Mouse (Mus musculus): ENCODE data around the gene Unc93a. TPM values are rescaled to one million over a fixed set of nuclear protein-coding genes. Genes with fewer than 3 reads are reported as not detected.
"Not testable (repeated sequence)": the region's sequence is repeated elsewhere in the genome, so short reads cannot be mapped to it uniquely, and the experiment has no call there.

Gene Unc93a
- polyA plus RNA-seq, 1 experiment from 2014 or later, result not detected

GRCm38 (mm10) chr17:13135356-13135755 is 3.7 kb upstream of the Unc93a start:
- ATAC-seq; H3K4me3 ChIP-seq (ENCODE audit: low read length); H3K27ac ChIP-seq (ENCODE audit: low read length); H3K4me1 ChIP-seq (ENCODE audit: control insufficient read depth, insufficient read depth, low read length); H3K9me3 ChIP-seq (ENCODE audit: control insufficient read depth, low read length); H3K9ac ChIP-seq (ENCODE audit: low read depth, low read length); H3K27me3 ChIP-seq (replicated peaks; ENCODE audit: control insufficient read depth, insufficient read depth, low read length); H3K36me3 ChIP-seq (ENCODE audit: control insufficient read depth, insufficient read depth, low read length); H3K4me2 ChIP-seq (ENCODE audit: low read depth, low read length): not testable (repeated sequence)
- WGBS, result 100% methylated on average over 1 of the region's 6 CpGs

GRCm38 (mm10) chr17:13132352-13132751 is 742 bp upstream of the Unc93a start:
- WGBS, result 75% methylated on average over 8 of the region's 8 CpGs
- H3K4me2 ChIP-seq (ENCODE audit: low read depth, low read length); H3K27me3 ChIP-seq (replicated peaks; ENCODE audit: control insufficient read depth, insufficient read depth, low read length); H3K27ac ChIP-seq (ENCODE audit: low read length); H3K9ac ChIP-seq (ENCODE audit: low read depth, low read length); ATAC-seq; H3K9me3 ChIP-seq (ENCODE audit: control insufficient read depth, low read length); H3K4me1 ChIP-seq (ENCODE audit: control insufficient read depth, insufficient read depth, low read length); H3K4me3 ChIP-seq (ENCODE audit: low read length); H3K36me3 ChIP-seq (ENCODE audit: control insufficient read depth, insufficient read depth, low read length): not testable (repeated sequence)

GRCm38 (mm10) chr17:13129737-13130465 is 1.7 kb downstream of the Unc93a start:
- not testable (repeated sequence) for H3K4me1 ChIP-seq (ENCODE audit: control insufficient read depth, insufficient read depth, low read length); H3K36me3 ChIP-seq (ENCODE audit: control insufficient read depth, insufficient read depth, low read length); H3K4me2 ChIP-seq (ENCODE audit: low read depth, low read length); H3K27ac ChIP-seq (ENCODE audit: low read length); H3K9me3 ChIP-seq (ENCODE audit: control insufficient read depth, low read length); H3K9ac ChIP-seq (ENCODE audit: low read depth, low read length); H3K27me3 ChIP-seq (replicated peaks; ENCODE audit: control insufficient read depth, insufficient read depth, low read length); H3K4me3 ChIP-seq (ENCODE audit: low read length)
- 63% methylated on average over 9 of the region's 11 CpGs for WGBS
- peak; percentile 84 for ATAC-seq

GRCm38 (mm10) chr17:13129324-13129723 is 2.3 kb downstream of the Unc93a start:
- H3K27ac ChIP-seq (ENCODE audit: low read length); H3K4me1 ChIP-seq (ENCODE audit: control insufficient read depth, insufficient read depth, low read length); H3K4me2 ChIP-seq (ENCODE audit: low read depth, low read length); H3K36me3 ChIP-seq (ENCODE audit: control insufficient read depth, insufficient read depth, low read length); H3K4me3 ChIP-seq (ENCODE audit: low read length); H3K27me3 ChIP-seq (replicated peaks; ENCODE audit: control insufficient read depth, insufficient read depth, low read length); H3K9me3 ChIP-seq (ENCODE audit: control insufficient read depth, low read length); H3K9ac ChIP-seq (ENCODE audit: low read depth, low read length): not testable (repeated sequence)
- ATAC-seq, result peak; percentile 26; the same call in 1 of the 2 replicates
- WGBS, result no CpG with 5 or more reads among the region's 3 CpGs

- H3K9ac ChIP-seq (ENCODE audit: low read depth, low read length); H3K4me1 ChIP-seq (ENCODE audit: control insufficient read depth, insufficient read depth, low read length); H3K4me2 ChIP-seq (ENCODE audit: low read depth, low read length); H3K36me3 ChIP-seq (ENCODE audit: control insufficient read depth, insufficient read depth, low read length); H3K9me3 ChIP-seq (ENCODE audit: control insufficient read depth, low read length); H3K27me3 ChIP-seq (replicated peaks; ENCODE audit: control insufficient read depth, insufficient read depth, low read length); ATAC-seq; H3K27ac ChIP-seq (ENCODE audit: low read length); H3K4me3 ChIP-seq (ENCODE audit: low read length): not testable (repeated sequence)
- WGBS, result 34% methylated on average over 2 of the region's 3 CpGs
These were observed 7.4 kb downstream of the Unc93a start for GRCm38 (mm10) chr17:13124241-13124640.

GRCm38 (mm10) chr17:13123308-13124038 is 8.1 kb downstream of the Unc93a start:
- 95% methylated on average over 2 of the region's 5 CpGs for WGBS
- H3K4me2 ChIP-seq (ENCODE audit: low read depth, low read length); H3K27ac ChIP-seq (ENCODE audit: low read length); H3K27me3 ChIP-seq (replicated peaks; ENCODE audit: control insufficient read depth, insufficient read depth, low read length); H3K36me3 ChIP-seq (ENCODE audit: control insufficient read depth, insufficient read depth, low read length); H3K4me3 ChIP-seq (ENCODE audit: low read length); H3K9ac ChIP-seq (ENCODE audit: low read depth, low read length); H3K9me3 ChIP-seq (ENCODE audit: control insufficient read depth, low read length); H3K4me1 ChIP-seq (ENCODE audit: control insufficient read depth, insufficient read depth, low read length): not testable (repeated sequence)
- 0 out of 2 replicates have a peak, but pooled peaks have one; percentile 42 for ATAC-seq

- H3K9me3 ChIP-seq (ENCODE audit: control insufficient read depth, low read length); H3K27me3 ChIP-seq (replicated peaks; ENCODE audit: control insufficient read depth, insufficient read depth, low read length); H3K27ac ChIP-seq (ENCODE audit: low read length); H3K36me3 ChIP-seq (ENCODE audit: control insufficient read depth, insufficient read depth, low read length); H3K4me1 ChIP-seq (ENCODE audit: control insufficient read depth, insufficient read depth, low read length); H3K4me2 ChIP-seq (ENCODE audit: low read depth, low read length); ATAC-seq; H3K4me3 ChIP-seq (ENCODE audit: low read length); H3K9ac ChIP-seq (ENCODE audit: low read depth, low read length): not testable (repeated sequence)
- 61% methylated on average over 3 of the region's 9 CpGs for WGBS
These were observed 18.9 kb downstream of the Unc93a start for GRCm38 (mm10) chr17:13112504-13113291.

GRCm38 (mm10) chr17:13106563-13106962 is 25.0 kb downstream of the Unc93a start:
- H3K36me3 ChIP-seq (ENCODE audit: control insufficient read depth, insufficient read depth, low read length); H3K27ac ChIP-seq (ENCODE audit: low read length); H3K4me2 ChIP-seq (ENCODE audit: low read depth, low read length); H3K9ac ChIP-seq (ENCODE audit: low read depth, low read length); H3K4me3 ChIP-seq (ENCODE audit: low read length); H3K4me1 ChIP-seq (ENCODE audit: control insufficient read depth, insufficient read depth, low read length); ATAC-seq; H3K9me3 ChIP-seq (ENCODE audit: control insufficient read depth, low read length); H3K27me3 ChIP-seq (replicated peaks; ENCODE audit: control insufficient read depth, insufficient read depth, low read length): not testable (repeated sequence)
- 87% methylated on average over 5 of the region's 5 CpGs for WGBS

GRCm38 (mm10) chr17:13092960-13093359 is 38.6 kb downstream of the Unc93a start:
- H3K4me1 ChIP-seq (ENCODE audit: control insufficient read depth, insufficient read depth, low read length); H3K36me3 ChIP-seq (ENCODE audit: control insufficient read depth, insufficient read depth, low read length); H3K27me3 ChIP-seq (replicated peaks; ENCODE audit: control insufficient read depth, insufficient read depth, low read length); H3K9me3 ChIP-seq (ENCODE audit: control insufficient read depth, low read length); H3K4me2 ChIP-seq (ENCODE audit: low read depth, low read length); ATAC-seq; H3K9ac ChIP-seq (ENCODE audit: low read depth, low read length); H3K4me3 ChIP-seq (ENCODE audit: low read length); H3K27ac ChIP-seq (ENCODE audit: low read length): not testable (repeated sequence)
- WGBS, result 100% methylated on average over 1 of the region's 4 CpGs
